Mouse (Mus musculus): ENCODE measurements around the gene Dtnb. TPM values are rescaled to one million over a fixed set of nuclear protein-coding genes. Genes with fewer than 3 reads are reported as not detected.
"Not testable (repeated sequence)": the region's sequence is repeated elsewhere in the genome, so short reads cannot be mapped to it uniquely, and the experiment has no call there.

Gene Dtnb
- polyA plus RNA-seq, 1 experiment from 2014 or later = 31.5 TPM

GRCm38 (mm10) chr12:3671117-3671516 lies 98.9 kb downstream of the Dtnb start:
- no peak overlapping the region for H3K9ac ChIP-seq (replicated peaks)
- no peaks in the 10 kb centered on the region for H3K9me3 ChIP-seq
- no peak for ATAC-seq (replicated peaks)
- H3K4me1 ChIP-seq = no peaks in the 10 kb centered on the region
- no peak overlapping the region for H3K4me3 ChIP-seq
- H3K27me3 ChIP-seq = no peaks in the 10 kb centered on the region
- no peaks in the 10 kb centered on the region for H3K36me3 ChIP-seq
- 84% methylated on average over 4 of the region's 4 CpGs for WGBS
- no peak overlapping the region for H3K27ac ChIP-seq (replicated peaks)
- H3K4me2 ChIP-seq (replicated peaks) = no peak overlapping the region

GRCm38 (mm10) chr12:3672786-3673185 lies 100.6 kb downstream of the Dtnb start:
- Histone ChIP-seq H3K27me3 (no peaks in the 10 kb centered on the region), H3K9ac (replicated peaks) (no peak overlapping the region), H3K4me2 (replicated peaks) (no peak overlapping the region), H3K27ac (replicated peaks) (no peak overlapping the region), H3K4me1 (no peaks in the 10 kb centered on the region), H3K4me3 (no peak overlapping the region), H3K9me3 (no peaks in the 10 kb centered on the region), H3K36me3 (no peaks in the 10 kb centered on the region)
- WGBS = 86% methylated on average over 9 of the region's 9 CpGs
- no peak for ATAC-seq (replicated peaks)

GRCm38 (mm10) chr12:3673886-3674285 lies 101.7 kb downstream of the Dtnb start:
- ATAC-seq (replicated peaks) = no peak
- 57% methylated on average over 8 of the region's 8 CpGs for WGBS
- no peaks in the 10 kb centered on the region for H3K36me3 ChIP-seq

GRCm38 (mm10) chr12:3674913-3675312 lies 102.7 kb downstream of the Dtnb start:
- ATAC-seq (replicated peaks) = no peak
- Histone ChIP-seq H3K9me3 (no peaks in the 10 kb centered on the region), H3K36me3 (no peaks in the 10 kb centered on the region), H3K27ac (replicated peaks) (no peak overlapping the region), H3K4me2 (replicated peaks) (no peak overlapping the region), H3K9ac (replicated peaks) (no peak overlapping the region), H3K4me3 (no peak overlapping the region), H3K4me1 (no peaks in the 10 kb centered on the region), H3K27me3 (no peaks in the 10 kb centered on the region)
- 90% methylated on average over 9 of the region's 9 CpGs for WGBS

More at GRCm38 (mm10) chr12:3673886-3674285, 101.7 kb downstream of the Dtnb start:
- no peak overlapping the region for H3K9ac ChIP-seq (replicated peaks)
- H3K27me3 ChIP-seq = no peaks in the 10 kb centered on the region
- no peak overlapping the region for H3K4me2 ChIP-seq (replicated peaks)
- no peak overlapping the region for H3K4me3 ChIP-seq
- H3K9me3 ChIP-seq = no peaks in the 10 kb centered on the region
- no peaks in the 10 kb centered on the region for H3K4me1 ChIP-seq
- no peak overlapping the region for H3K27ac ChIP-seq (replicated peaks)

- 84% methylated on average over 5 of the region's 5 CpGs for WGBS
- no peak for ATAC-seq (replicated peaks)
- Histone ChIP-seq H3K36me3 (no peaks in the 10 kb centered on the region), H3K4me3 (no peak overlapping the region), H3K4me1 (0 out of 2 replicates have a peak, but pooled peaks cover 7% of the 10 kb centered on the region), H3K27me3 (no peaks in the 10 kb centered on the region), H3K4me2 (replicated peaks) (no peak overlapping the region), H3K27ac (replicated peaks) (no peak overlapping the region), H3K9ac (replicated peaks) (no peak overlapping the region), H3K9me3 (no peaks in the 10 kb centered on the region)
Measured at GRCm38 (mm10) chr12:3680721-3681120, 108.5 kb downstream of the Dtnb start.

GRCm38 (mm10) chr12:3683041-3683440 lies 110.9 kb downstream of the Dtnb start:
- Histone ChIP-seq H3K36me3 (no peaks in the 10 kb centered on the region), H3K4me2 (replicated peaks) (no peak overlapping the region), H3K4me3 (no peak overlapping the region), H3K4me1 (0 out of 2 replicates have a peak, but pooled peaks cover 7% of the 10 kb centered on the region), H3K9me3 (no peaks in the 10 kb centered on the region), H3K9ac (replicated peaks) (no peak overlapping the region), H3K27ac (replicated peaks) (no peak overlapping the region), H3K27me3 (no peaks in the 10 kb centered on the region)
- WGBS = 44% methylated on average over 8 of the region's 8 CpGs
- ATAC-seq (replicated peaks) = no peak

GRCm38 (mm10) chr12:3686419-3686940 lies 114.3 kb downstream of the Dtnb start:
- H3K4me2 ChIP-seq (replicated peaks) = no peak overlapping the region
- 89% methylated on average over 7 of the region's 7 CpGs for WGBS
- ATAC-seq (replicated peaks) = no peak
- H3K27me3 ChIP-seq = no peaks in the 10 kb centered on the region
- no peaks in the 10 kb centered on the region for H3K9me3 ChIP-seq
- no peak overlapping the region for H3K4me3 ChIP-seq
- H3K9ac ChIP-seq (replicated peaks) = no peak overlapping the region
- no peak overlapping the region for H3K27ac ChIP-seq (replicated peaks)
- H3K4me1 ChIP-seq = 0 out of 2 replicates have a peak, but pooled peaks cover 7% of the 10 kb centered on the region
- H3K36me3 ChIP-seq = no peaks in the 10 kb centered on the region

GRCm38 (mm10) chr12:3690926-3691529 lies 118.8 kb downstream of the Dtnb start:
- not testable (repeated sequence) for H3K9me3 ChIP-seq; ATAC-seq (replicated peaks)
- WGBS = 93% methylated on average over 17 of the region's 17 CpGs

GRCm38 (mm10) chr12:3692795-3693392 lies 120.7 kb downstream of the Dtnb start:
- Histone ChIP-seq H3K4me3 (no peak overlapping the region), H3K4me2 (replicated peaks) (no peak overlapping the region), H3K27me3 (no peaks in the 10 kb centered on the region), H3K9ac (replicated peaks) (no peak overlapping the region), H3K36me3 (peaks cover 3% of the 10 kb centered on the region; the same call in 1 of the 2 replicates), H3K4me1 (no peaks in the 10 kb centered on the region), H3K27ac (replicated peaks) (no peak overlapping the region), H3K9me3 (no peaks in the 10 kb centered on the region)
- no peak for ATAC-seq (replicated peaks)
- WGBS = 86% methylated on average over 6 of the region's 6 CpGs

More at GRCm38 (mm10) chr12:3690926-3691529, 118.8 kb downstream of the Dtnb start:
- not testable (repeated sequence) for H3K9ac ChIP-seq (replicated peaks); H3K36me3 ChIP-seq; H3K27ac ChIP-seq (replicated peaks); H3K4me2 ChIP-seq (replicated peaks); H3K27me3 ChIP-seq; H3K4me3 ChIP-seq; H3K4me1 ChIP-seq

- Histone ChIP-seq H3K27me3 (no peaks in the 10 kb centered on the region), H3K4me1 (no peaks in the 10 kb centered on the region), H3K36me3 (peaks cover 3% of the 10 kb centered on the region; the same call in 1 of the 2 replicates), H3K4me3 (no peak overlapping the region), H3K9ac (replicated peaks) (no peak overlapping the region), H3K9me3 (no peaks in the 10 kb centered on the region), H3K27ac (replicated peaks) (no peak overlapping the region), H3K4me2 (replicated peaks) (no peak overlapping the region)
- peak; percentile 64; the same call in 1 of the 2 replicates for ATAC-seq (replicated peaks)
- WGBS = 57% methylated on average over 5 of the region's 5 CpGs
Measured at GRCm38 (mm10) chr12:3695741-3696501, 123.7 kb downstream of the Dtnb start.

GRCm38 (mm10) chr12:3700503-3700902 lies 128.3 kb downstream of the Dtnb start:
- Histone ChIP-seq H3K9me3 (no peaks in the 10 kb centered on the region), H3K27ac (replicated peaks) (no peak overlapping the region), H3K36me3 (peaks cover 3% of the 10 kb centered on the region; the same call in 1 of the 2 replicates), H3K4me1 (no peaks in the 10 kb centered on the region), H3K4me2 (replicated peaks) (no peak overlapping the region), H3K9ac (replicated peaks) (no peak overlapping the region), H3K4me3 (no peak overlapping the region), H3K27me3 (no peaks in the 10 kb centered on the region)
- WGBS = 87% methylated on average over 4 of the region's 4 CpGs
- ATAC-seq (replicated peaks) = no peak

GRCm38 (mm10) chr12:3702903-3703302 lies 130.7 kb downstream of the Dtnb start:
- H3K9ac ChIP-seq (replicated peaks) = no peak overlapping the region
- H3K4me3 ChIP-seq = no peak overlapping the region
- H3K27ac ChIP-seq (replicated peaks) = no peak overlapping the region
- H3K36me3 ChIP-seq = no peaks in the 10 kb centered on the region
- no peaks in the 10 kb centered on the region for H3K4me1 ChIP-seq
- no peaks in the 10 kb centered on the region for H3K27me3 ChIP-seq
- ATAC-seq (replicated peaks) = no peak
- no peaks in the 10 kb centered on the region for H3K9me3 ChIP-seq
- 92% methylated on average over 7 of the region's 7 CpGs for WGBS
- H3K4me2 ChIP-seq (replicated peaks) = no peak overlapping the region
